Mouse (Mus musculus): ENCODE data around the gene Hoxd12. TPM values are rescaled to one million over a fixed set of nuclear protein-coding genes. Genes with fewer than 3 reads are reported as not detected.

The Hoxd12 gene
- polyA plus RNA-seq, 1 experiment from 2014 or later: not detected

GRCm38 (mm10) chr2:74678891-74679595 is 4.2 kb downstream of the Hoxd12 start, which contains the start of gene Hoxd11:
TSS of gene Hoxd11 (plus strand) at chr2:74679557.
- Histone ChIP-seq H3K4me3 (replicated peaks) (no peak within 1 kb of the TSS), H3K27me3 (peaks cover 99% of the 10 kb centered on the region), H3K9ac (no peak within 1 kb of the TSS), H3K4me2 (no peak within 1 kb of the TSS), H3K27ac (no peak within 1 kb of the TSS), H3K9me3 (no peaks in the 10 kb centered on the region), H3K36me3 (replicated peaks) (no peaks in the 10 kb centered on the region), H3K4me1 (peaks cover 13% of the 10 kb centered on the region)
- ATAC-seq (ENCODE audit: low FRiP score): no peak
- 2% methylated on average over 15 of the region's 15 CpGs for WGBS

- H3K9ac ChIP-seq: no peak overlapping the region
- no peaks in the 10 kb centered on the region for H3K36me3 ChIP-seq (replicated peaks)
- peaks cover 13% of the 10 kb centered on the region for H3K4me1 ChIP-seq
- no peaks in the 10 kb centered on the region for H3K9me3 ChIP-seq
- no peak overlapping the region for H3K27ac ChIP-seq
- no peak for ATAC-seq (ENCODE audit: low FRiP score)
- no peak overlapping the region for H3K4me2 ChIP-seq
- WGBS: under 1% methylated on average over 26 of the region's 26 CpGs
- H3K27me3 ChIP-seq: peaks cover 99% of the 10 kb centered on the region
- H3K4me3 ChIP-seq (replicated peaks): no peak overlapping the region
These were observed 4.8 kb downstream of the Hoxd12 start for GRCm38 (mm10) chr2:74679596-74679971.

- no peak overlapping the region for H3K27ac ChIP-seq
- no peaks in the 10 kb centered on the region for H3K36me3 ChIP-seq (replicated peaks)
- WGBS: 2% methylated on average over 23 of the region's 23 CpGs
- H3K4me3 ChIP-seq (replicated peaks): no peak overlapping the region
- H3K9me3 ChIP-seq: no peaks in the 10 kb centered on the region
- no peak for ATAC-seq (ENCODE audit: low FRiP score)
- peaks cover 99% of the 10 kb centered on the region for H3K27me3 ChIP-seq
- H3K4me2 ChIP-seq: no peak overlapping the region
- H3K4me1 ChIP-seq: peaks cover 13% of the 10 kb centered on the region
- H3K9ac ChIP-seq: no peak overlapping the region
These were observed 5.2 kb downstream of the Hoxd12 start for GRCm38 (mm10) chr2:74679980-74680379.

- Histone ChIP-seq H3K27me3 (peaks cover 98% of the 10 kb centered on the region), H3K9me3 (no peaks in the 10 kb centered on the region), H3K27ac (no peak overlapping the region), H3K36me3 (replicated peaks) (no peaks in the 10 kb centered on the region), H3K4me3 (replicated peaks) (no peak overlapping the region), H3K9ac (no peak overlapping the region), H3K4me2 (no peak overlapping the region), H3K4me1 (peaks cover 13% of the 10 kb centered on the region)
- no peak for ATAC-seq (ENCODE audit: low FRiP score)
- 2% methylated on average over 21 of the region's 21 CpGs for WGBS
These were observed 6.0 kb downstream of the Hoxd12 start for GRCm38 (mm10) chr2:74680561-74681398.

- under 1% methylated on average over 60 of the region's 78 CpGs for WGBS
- H3K9ac ChIP-seq: no peak overlapping the region
- peak overlapping the region; percentile 25 for H3K4me3 ChIP-seq (replicated peaks)
These were observed 7.0 kb downstream of the Hoxd12 start for GRCm38 (mm10) chr2:74681594-74682531.

GRCm38 (mm10) chr2:74682796-74683195 is 8.0 kb downstream of the Hoxd12 start:
- Histone ChIP-seq H3K4me1 (peaks cover 13% of the 10 kb centered on the region), H3K36me3 (replicated peaks) (no peaks in the 10 kb centered on the region), H3K27ac (no peak overlapping the region), H3K4me3 (replicated peaks) (peak overlapping the region; percentile 25), H3K9ac (no peak overlapping the region), H3K9me3 (no peaks in the 10 kb centered on the region), H3K27me3 (peaks cover 95% of the 10 kb centered on the region), H3K4me2 (peak overlapping the region; percentile 8)
- no peak for ATAC-seq (ENCODE audit: low FRiP score)
- 2% methylated on average over 43 of the region's 51 CpGs for WGBS

More at GRCm38 (mm10) chr2:74681594-74682531, 7.0 kb downstream of the Hoxd12 start:
- H3K4me2 ChIP-seq: peak overlapping the region; percentile 8; the same call in 1 of the 2 replicates
- H3K36me3 ChIP-seq (replicated peaks): no peaks in the 10 kb centered on the region
- H3K4me1 ChIP-seq: peaks cover 13% of the 10 kb centered on the region
- H3K9me3 ChIP-seq: no peaks in the 10 kb centered on the region
- peak; percentile 30; the same call in 1 of the 2 replicates for ATAC-seq (ENCODE audit: low FRiP score)
- no peak overlapping the region for H3K27ac ChIP-seq
- peaks cover 95% of the 10 kb centered on the region for H3K27me3 ChIP-seq

- no peak for ATAC-seq (ENCODE audit: low FRiP score)
- H3K4me3 ChIP-seq (replicated peaks): no peak overlapping the region
- H3K9me3 ChIP-seq: no peaks in the 10 kb centered on the region
- no peak overlapping the region for H3K9ac ChIP-seq
- no peak overlapping the region for H3K27ac ChIP-seq
- 2% methylated on average over 18 of the region's 18 CpGs for WGBS
- no peak overlapping the region for H3K4me2 ChIP-seq
- peaks cover 13% of the 10 kb centered on the region for H3K4me1 ChIP-seq
- H3K36me3 ChIP-seq (replicated peaks): no peaks in the 10 kb centered on the region
- peaks cover 94% of the 10 kb centered on the region for H3K27me3 ChIP-seq
These were observed 8.7 kb downstream of the Hoxd12 start for GRCm38 (mm10) chr2:74683471-74683951.

GRCm38 (mm10) chr2:74684106-74684505 is 9.3 kb downstream of the Hoxd12 start:
- 0% methylated on average over 12 of the region's 12 CpGs for WGBS
- no peak overlapping the region for H3K4me2 ChIP-seq
- no peaks in the 10 kb centered on the region for H3K36me3 ChIP-seq (replicated peaks)
- no peak for ATAC-seq (ENCODE audit: low FRiP score)
- H3K27me3 ChIP-seq: peaks cover 92% of the 10 kb centered on the region
- H3K9me3 ChIP-seq: no peaks in the 10 kb centered on the region
- no peak overlapping the region for H3K4me3 ChIP-seq (replicated peaks)
- H3K27ac ChIP-seq: no peak overlapping the region
- H3K4me1 ChIP-seq: peaks cover 13% of the 10 kb centered on the region
- no peak overlapping the region for H3K9ac ChIP-seq

GRCm38 (mm10) chr2:74685059-74685603 is 10.3 kb downstream of the Hoxd12 start:
- peaks cover 13% of the 10 kb centered on the region for H3K4me1 ChIP-seq
- peaks cover 92% of the 10 kb centered on the region for H3K27me3 ChIP-seq
- no peak overlapping the region for H3K9ac ChIP-seq
- H3K4me3 ChIP-seq (replicated peaks): no peak overlapping the region
- 12% methylated on average over 4 of the region's 4 CpGs for WGBS
- no peaks in the 10 kb centered on the region for H3K9me3 ChIP-seq
- no peak overlapping the region for H3K27ac ChIP-seq
- no peak for ATAC-seq (ENCODE audit: low FRiP score)
- no peak overlapping the region for H3K4me2 ChIP-seq
- no peaks in the 10 kb centered on the region for H3K36me3 ChIP-seq (replicated peaks)

GRCm38 (mm10) chr2:74686301-74686987 is 11.6 kb downstream of the Hoxd12 start:
- ATAC-seq (ENCODE audit: low FRiP score): no peak
- H3K9ac ChIP-seq: no peak overlapping the region
- peaks cover 87% of the 10 kb centered on the region for H3K27me3 ChIP-seq
- H3K27ac ChIP-seq: no peak overlapping the region
- no peak overlapping the region for H3K4me2 ChIP-seq
- 4% methylated on average over 17 of the region's 17 CpGs for WGBS
- H3K36me3 ChIP-seq (replicated peaks): no peaks in the 10 kb centered on the region
- no peak overlapping the region for H3K4me3 ChIP-seq (replicated peaks)
- H3K9me3 ChIP-seq: no peaks in the 10 kb centered on the region
- H3K4me1 ChIP-seq: peaks cover 14% of the 10 kb centered on the region

- no peak overlapping the region for H3K9ac ChIP-seq
- WGBS: 2% methylated on average over 27 of the region's 27 CpGs
- no peak for ATAC-seq (ENCODE audit: low FRiP score)
- peaks cover 12% of the 10 kb centered on the region for H3K4me1 ChIP-seq
- peaks cover 87% of the 10 kb centered on the region for H3K27me3 ChIP-seq
- no peaks in the 10 kb centered on the region for H3K36me3 ChIP-seq (replicated peaks)
- H3K27ac ChIP-seq: no peak overlapping the region
- no peaks in the 10 kb centered on the region for H3K9me3 ChIP-seq
- no peak overlapping the region for H3K4me2 ChIP-seq
- no peak overlapping the region for H3K4me3 ChIP-seq (replicated peaks)
These were observed 12.3 kb downstream of the Hoxd12 start for GRCm38 (mm10) chr2:74686988-74687697.
